Mouse (Mus musculus): ENCODE data around the gene Amotl1. TPM values are rescaled to one million over a fixed set of nuclear protein-coding genes. Genes with fewer than 3 reads are reported as not detected.

The Amotl1 gene
- polyA plus RNA-seq, 1 experiment, result 47.1 TPM

GRCm38 (mm10) chr9:14643328-14643727 is 1.5 kb downstream of the Amotl1 start:
- 80% methylated on average over 6 of the region's 6 CpGs for WGBS
- Histone ChIP-seq H3K4me3 (replicated peaks; ENCODE audit: extremely low read depth, low read depth, low read length) (no peak overlapping the region), H3K4me1 (ENCODE audit: control insufficient read depth, insufficient read depth, low read length) (peaks cover 10% of the 10 kb centered on the region)
- DNase-seq, result no peak
- TF ChIP-seq CTCF (IDR thresholded peaks at IDR 0.05; ENCODE audit: insufficient read depth, low read length), result no peak
- TF ChIP-seq POLR2A (IDR thresholded peaks at IDR 0.05; ENCODE audit: borderline replicate concordance, extremely low read depth, low read depth, low read length), result no peak

- H3K4me1 ChIP-seq (ENCODE audit: control insufficient read depth, insufficient read depth, low read length), result peaks cover 10% of the 10 kb centered on the region
- 22% methylated on average over 5 of the region's 5 CpGs for WGBS
- TF ChIP-seq CTCF (IDR thresholded peaks at IDR 0.05; ENCODE audit: insufficient read depth, low read length) (no peak), POLR2A (IDR thresholded peaks at IDR 0.05; ENCODE audit: borderline replicate concordance, extremely low read depth, low read depth, low read length) (no peak)
- no peak for DNase-seq
- no peak overlapping the region for H3K4me3 ChIP-seq (replicated peaks; ENCODE audit: extremely low read depth, low read depth, low read length)
These were observed 2.4 kb downstream of the Amotl1 start for GRCm38 (mm10) chr9:14642251-14643021.

GRCm38 (mm10) chr9:14641310-14642067 is 3.4 kb downstream of the Amotl1 start:
- H3K4me1 ChIP-seq (ENCODE audit: control insufficient read depth, insufficient read depth, low read length), result peaks cover 10% of the 10 kb centered on the region
- TF ChIP-seq CTCF (IDR thresholded peaks at IDR 0.05; ENCODE audit: insufficient read depth, low read length) (no peak), POLR2A (IDR thresholded peaks at IDR 0.05; ENCODE audit: borderline replicate concordance, extremely low read depth, low read depth, low read length) (no peak)
- no peak overlapping the region for H3K4me3 ChIP-seq (replicated peaks; ENCODE audit: extremely low read depth, low read depth, low read length)
- DNase-seq, result peak; percentile 20
- 22% methylated on average over 7 of the region's 7 CpGs for WGBS

GRCm38 (mm10) chr9:14636244-14636643 is 8.6 kb downstream of the Amotl1 start:
- WGBS, result 45% methylated on average over 3 of the region's 3 CpGs
- Histone ChIP-seq H3K4me1 (ENCODE audit: control insufficient read depth, insufficient read depth, low read length) (peaks cover 10% of the 10 kb centered on the region), H3K4me3 (replicated peaks; ENCODE audit: extremely low read depth, low read depth, low read length) (no peak overlapping the region)
- TF ChIP-seq CTCF (IDR thresholded peaks at IDR 0.05; ENCODE audit: insufficient read depth, low read length) (no peak), POLR2A (IDR thresholded peaks at IDR 0.05; ENCODE audit: borderline replicate concordance, extremely low read depth, low read depth, low read length) (no peak)
- DNase-seq, result no peak

GRCm38 (mm10) chr9:14635551-14635950 is 9.3 kb downstream of the Amotl1 start:
- DNase-seq, result no peak
- TF ChIP-seq CTCF (IDR thresholded peaks at IDR 0.05; ENCODE audit: insufficient read depth, low read length) (no peak), POLR2A (IDR thresholded peaks at IDR 0.05; ENCODE audit: borderline replicate concordance, extremely low read depth, low read depth, low read length) (no peak)
- WGBS, result 77% methylated on average over 7 of the region's 7 CpGs
- Histone ChIP-seq H3K4me3 (replicated peaks; ENCODE audit: extremely low read depth, low read depth, low read length) (no peak overlapping the region), H3K4me1 (ENCODE audit: control insufficient read depth, insufficient read depth, low read length) (peaks cover 6% of the 10 kb centered on the region; the same call in 1 of the 2 replicates)

- no peak for TF ChIP-seq CTCF (IDR thresholded peaks at IDR 0.05; ENCODE audit: insufficient read depth, low read length)
- no peak for TF ChIP-seq POLR2A (IDR thresholded peaks at IDR 0.05; ENCODE audit: borderline replicate concordance, extremely low read depth, low read depth, low read length)
- WGBS, result 34% methylated on average over 15 of the region's 15 CpGs
- no peak for DNase-seq
- no peaks in the 10 kb centered on the region for H3K4me1 ChIP-seq (ENCODE audit: control insufficient read depth, insufficient read depth, low read length)
- no peak overlapping the region for H3K4me3 ChIP-seq (replicated peaks; ENCODE audit: extremely low read depth, low read depth, low read length)
These were observed 10.7 kb downstream of the Amotl1 start for GRCm38 (mm10) chr9:14634155-14634554.

- 83% methylated on average over 10 of the region's 10 CpGs for WGBS
- Histone ChIP-seq H3K4me1 (ENCODE audit: control insufficient read depth, insufficient read depth, low read length) (peaks cover 2% of the 10 kb centered on the region; the same call in 1 of the 2 replicates), H3K4me3 (replicated peaks; ENCODE audit: extremely low read depth, low read depth, low read length) (no peak overlapping the region)
- no peak for DNase-seq
- TF ChIP-seq POLR2A (IDR thresholded peaks at IDR 0.05; ENCODE audit: borderline replicate concordance, extremely low read depth, low read depth, low read length) (no peak), CTCF (IDR thresholded peaks at IDR 0.05; ENCODE audit: insufficient read depth, low read length) (no peak)
These were observed 12.3 kb downstream of the Amotl1 start for GRCm38 (mm10) chr9:14632365-14633163.

- TF ChIP-seq CTCF (IDR thresholded peaks at IDR 0.05; ENCODE audit: insufficient read depth, low read length) (no peak), POLR2A (IDR thresholded peaks at IDR 0.05; ENCODE audit: borderline replicate concordance, extremely low read depth, low read depth, low read length) (no peak)
- no peak overlapping the region for H3K4me3 ChIP-seq (replicated peaks; ENCODE audit: extremely low read depth, low read depth, low read length)
- no peak for DNase-seq
- peaks cover 5% of the 10 kb centered on the region; the same call in 1 of the 2 replicates for H3K4me1 ChIP-seq (ENCODE audit: control insufficient read depth, insufficient read depth, low read length)
- 41% methylated on average over 5 of the region's 5 CpGs for WGBS
These were observed 13.1 kb downstream of the Amotl1 start for GRCm38 (mm10) chr9:14631729-14632128.

GRCm38 (mm10) chr9:14627525-14627924 is 17.3 kb downstream of the Amotl1 start:
- no peak for DNase-seq
- H3K4me1 ChIP-seq (ENCODE audit: control insufficient read depth, insufficient read depth, low read length), result peaks cover 22% of the 10 kb centered on the region
- 47% methylated on average over 2 of the region's 2 CpGs for WGBS
- H3K4me3 ChIP-seq (replicated peaks; ENCODE audit: extremely low read depth, low read depth, low read length), result no peak overlapping the region
- TF ChIP-seq POLR2A (IDR thresholded peaks at IDR 0.05; ENCODE audit: borderline replicate concordance, extremely low read depth, low read depth, low read length) (no peak), CTCF (IDR thresholded peaks at IDR 0.05; ENCODE audit: insufficient read depth, low read length) (no peak)
